Mouse (Mus musculus) mature B cell (primary cell): ENCODE results near the gene Frmd4a.

Source experiments
- in situ Hi-C: fragments of 300-500 bp; cut with MboI; formaldehyde crosslinking; loops from 2 replicates; pipeline ENCODE4 v1.14.3; 2019

The Frmd4a gene

DNA sequence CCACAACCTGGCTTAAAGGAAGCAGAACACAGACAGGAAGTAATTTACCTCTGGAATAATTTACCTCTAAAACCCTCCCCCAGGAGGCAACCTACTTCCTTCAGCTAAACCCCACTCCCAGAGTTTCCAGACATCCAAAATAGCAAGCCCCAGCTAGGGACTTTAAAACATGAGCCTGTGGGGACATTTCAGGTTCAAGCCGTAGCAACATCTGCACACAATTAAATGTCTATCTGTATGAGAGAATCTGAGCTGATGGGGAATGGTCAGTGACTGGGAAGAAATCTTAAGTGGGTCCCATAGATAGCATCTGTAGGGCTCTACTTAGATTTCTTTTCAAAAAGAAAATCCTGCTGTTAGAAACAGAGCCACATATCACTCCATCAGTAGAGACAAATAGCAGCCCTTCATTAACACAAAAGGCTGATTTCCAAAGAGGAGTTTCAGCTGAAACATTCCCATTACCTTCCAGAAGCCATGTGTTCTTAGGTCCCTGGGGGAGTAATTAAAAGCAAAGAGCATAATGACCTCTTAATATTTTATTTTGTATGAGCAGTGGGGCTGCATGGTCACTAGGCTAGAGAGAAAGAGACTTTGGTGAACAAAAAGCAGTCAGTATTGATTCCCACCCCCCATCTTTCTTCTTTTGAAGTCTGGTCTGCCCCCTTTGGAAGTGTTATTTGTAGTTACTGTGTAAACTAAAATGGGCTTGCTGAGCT lies 505.4 kb downstream of the Frmd4a start:
- in situ Hi-C loops: loop anchor here (25.0 kb wide), 1 partner anchor 339 kb away; no protein-coding TSS in a partner anchor

DNA sequence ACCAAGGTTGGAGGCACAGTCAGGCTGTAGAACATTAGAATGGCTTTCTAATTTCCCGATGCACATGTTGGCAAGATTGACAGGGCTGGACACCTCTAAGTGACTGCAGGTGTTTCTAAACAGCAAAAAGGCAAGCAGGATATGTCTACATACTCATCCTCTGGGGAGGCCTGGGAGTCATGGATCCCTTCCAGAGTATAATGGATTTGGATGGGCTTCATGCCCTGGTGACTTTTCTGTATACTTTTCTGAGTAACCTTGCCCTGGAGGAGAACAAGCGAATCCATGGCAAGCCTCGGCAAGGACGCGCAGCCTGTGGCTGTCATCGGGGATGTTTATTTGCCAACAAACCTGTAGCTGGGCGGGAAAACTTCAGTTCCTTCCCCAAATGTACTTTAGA lies 509.6 kb downstream of the Frmd4a start:
- in situ Hi-C loops: no loop called here

DNA sequence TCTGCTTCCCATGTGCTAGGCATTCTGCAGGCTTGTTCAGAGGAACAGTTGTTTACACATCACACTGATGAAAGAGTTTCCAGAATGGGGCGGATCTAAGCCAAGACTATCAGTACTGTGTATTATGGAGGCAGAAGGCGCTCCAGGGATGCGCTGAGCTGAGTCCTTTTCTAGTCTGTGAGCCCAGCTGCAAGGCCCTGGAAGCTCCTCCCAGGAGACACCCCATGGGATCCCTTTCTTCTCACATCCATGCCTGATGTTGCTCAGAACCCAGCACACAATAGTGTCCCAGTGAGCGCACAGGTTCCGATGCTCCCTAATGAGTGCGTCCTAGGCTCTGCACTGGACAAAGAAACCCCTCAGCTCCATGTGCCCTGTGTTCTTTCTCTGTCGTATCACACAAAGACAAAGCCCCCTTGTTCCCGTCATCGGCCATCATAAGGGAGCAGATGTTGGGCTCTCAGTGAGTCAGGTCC lies 511.8 kb downstream of the Frmd4a start:
- in situ Hi-C loops: no loop called here

DNA sequence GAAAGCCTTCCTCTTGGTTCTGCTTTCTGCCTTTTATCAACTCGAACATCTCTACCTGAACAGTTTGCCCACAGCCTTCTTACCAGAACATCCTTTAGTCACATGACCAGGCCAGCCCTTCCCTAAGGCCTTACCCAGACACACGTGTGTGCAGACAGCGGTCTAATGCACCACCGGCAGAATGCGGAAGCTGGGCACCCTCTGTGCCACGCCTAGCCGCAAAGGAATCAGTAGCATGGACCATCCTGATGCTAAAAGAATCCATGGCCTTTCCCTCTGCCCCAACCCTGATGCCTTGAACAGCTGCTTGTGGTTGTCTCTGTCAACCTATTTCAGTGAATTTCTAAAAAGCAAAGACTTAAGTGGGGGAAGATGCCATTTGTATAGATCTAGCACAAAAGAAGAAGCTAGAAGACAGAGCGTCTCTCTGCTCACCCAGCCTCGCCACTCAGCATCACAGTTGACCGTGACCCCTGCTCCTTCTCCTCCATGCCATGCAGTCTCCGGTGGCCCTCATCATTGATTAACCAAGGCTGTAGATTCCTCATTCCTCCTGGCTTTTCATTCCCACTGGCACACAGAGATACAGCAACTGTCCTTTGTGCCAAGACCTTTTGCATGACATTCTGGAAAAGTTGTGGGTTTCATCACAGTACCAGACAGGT lies 514.1 kb downstream of the Frmd4a start:
- in situ Hi-C loops: no loop called here

DNA sequence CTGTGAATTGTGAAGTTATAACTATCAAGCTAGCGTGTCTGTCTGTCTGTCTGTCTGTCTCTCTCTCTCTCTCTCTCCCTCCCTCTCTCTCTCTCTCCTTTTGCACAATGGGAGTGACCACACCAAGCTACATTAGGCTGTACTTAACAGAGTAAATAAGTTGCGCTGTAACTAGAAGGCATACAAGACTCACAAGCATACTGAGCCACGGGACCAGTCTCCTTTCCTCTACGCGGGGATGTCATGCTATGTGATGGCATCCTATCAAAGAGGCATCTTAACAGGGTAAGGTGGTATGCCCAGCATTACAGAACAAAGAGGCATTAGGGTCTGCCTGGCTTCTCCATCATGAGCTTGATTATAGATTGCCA lies 514.7 kb downstream of the Frmd4a start:
- in situ Hi-C loops: no loop called here

DNA sequence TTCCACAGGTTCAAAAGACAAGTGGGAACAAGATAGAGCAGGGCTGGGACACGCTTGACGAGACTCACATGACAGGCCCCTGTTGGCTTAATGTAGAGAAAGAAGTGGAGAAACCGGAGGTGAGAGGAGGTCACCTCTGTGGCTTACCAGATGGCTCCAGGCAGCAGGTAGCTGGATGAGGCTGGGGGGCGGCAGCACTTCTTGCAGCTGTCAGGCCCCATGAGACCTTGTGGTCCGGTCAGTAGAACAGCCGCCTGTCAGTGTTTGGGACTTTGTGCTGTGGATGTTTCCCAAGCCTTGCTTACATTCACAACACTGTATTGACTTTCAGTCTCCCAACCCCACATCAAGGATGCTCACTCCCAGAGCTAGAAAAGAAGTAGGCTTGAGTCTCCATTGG lies 515.4 kb downstream of the Frmd4a start:
- in situ Hi-C loops: no loop called here

DNA sequence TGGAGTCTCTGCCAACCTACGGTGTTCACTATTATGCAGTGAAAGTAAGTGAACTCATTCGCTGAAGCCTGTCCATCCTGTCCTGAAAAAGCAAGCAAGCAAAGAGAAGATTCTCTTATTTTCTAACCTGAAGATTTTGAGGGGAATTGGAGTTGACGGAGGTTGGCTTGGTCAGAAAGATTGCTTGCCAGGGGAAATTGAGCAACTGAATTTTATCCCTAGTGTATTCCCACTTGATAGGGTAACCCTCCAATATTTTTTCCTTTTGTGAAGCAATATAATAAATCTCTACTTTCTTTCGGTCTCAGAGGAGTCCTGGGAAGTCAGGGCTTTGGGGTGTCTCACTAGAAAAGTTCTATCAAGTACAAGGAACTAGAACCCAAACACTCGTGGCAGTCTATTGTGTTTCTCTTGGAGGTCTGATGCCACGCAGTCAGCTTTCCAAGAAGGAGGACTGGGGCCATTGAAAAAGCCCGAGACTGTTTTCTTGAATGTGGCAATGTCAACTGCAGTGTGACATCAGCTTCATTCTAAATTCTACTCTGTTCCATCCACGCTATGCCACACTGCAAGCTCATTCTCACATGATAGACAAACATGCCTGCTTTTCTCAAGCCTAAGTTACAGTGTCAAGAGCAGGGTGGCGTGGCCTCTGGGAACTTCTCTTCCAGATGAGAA lies 517.8 kb downstream of the Frmd4a start:
- in situ Hi-C loops: no loop called here

DNA sequence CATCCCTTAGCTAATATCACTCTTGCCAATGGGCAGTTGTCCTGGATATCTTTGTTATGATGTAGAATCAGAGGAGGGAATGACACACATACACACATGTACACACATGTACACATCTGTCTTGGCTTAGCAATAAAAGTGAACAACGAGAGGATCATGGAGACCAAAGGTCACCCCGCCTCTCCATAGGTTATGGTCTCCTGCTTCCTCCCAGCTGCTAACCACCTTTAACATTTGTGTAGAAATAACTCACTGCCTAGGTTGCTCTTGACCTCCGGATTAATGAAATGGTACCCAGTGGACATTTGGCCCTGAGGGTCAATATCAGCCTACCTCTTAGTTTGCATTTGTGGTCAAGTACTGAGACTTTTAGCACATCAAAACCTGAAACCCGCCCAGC lies 523.8 kb downstream of the Frmd4a start:
- in situ Hi-C loops: no loop called here

DNA sequence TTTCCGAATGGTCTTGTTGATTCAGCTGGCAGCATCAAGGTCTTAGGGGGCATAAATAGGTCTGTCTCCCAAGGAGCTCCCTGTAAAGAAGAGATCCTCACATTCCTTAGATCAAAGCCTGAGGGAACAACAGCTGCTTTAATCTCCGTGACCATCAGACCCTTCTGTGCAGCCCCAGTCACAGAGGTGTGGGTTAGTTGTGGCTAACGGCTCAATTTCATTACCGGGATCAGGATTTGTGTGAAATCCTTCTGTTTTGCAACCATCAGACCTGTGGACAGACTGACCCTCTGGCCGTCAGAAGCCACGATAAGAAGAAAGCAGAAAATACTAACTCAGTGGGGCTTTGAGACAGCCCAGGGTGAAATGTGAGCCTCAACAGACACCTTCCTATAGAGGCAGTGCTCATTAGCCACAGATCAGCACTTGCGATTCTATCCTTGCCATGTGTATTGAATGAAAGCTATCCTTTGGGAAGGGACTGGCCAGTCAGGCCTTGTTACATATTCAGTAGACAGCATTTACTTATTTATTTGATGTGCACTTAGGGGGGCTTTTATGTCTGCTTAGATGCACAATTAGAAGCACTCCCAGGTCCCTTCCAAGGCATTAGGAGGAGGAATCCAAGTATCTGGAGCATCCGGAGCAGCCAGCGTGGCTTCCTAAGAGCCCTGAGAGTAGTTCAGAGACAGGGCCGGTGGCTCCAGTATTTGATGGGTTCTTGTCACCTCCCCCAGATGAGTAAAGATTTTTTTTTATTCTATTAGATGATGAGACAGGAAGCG lies 524.5 kb downstream of the Frmd4a start:
- in situ Hi-C loops: no loop called here

DNA sequence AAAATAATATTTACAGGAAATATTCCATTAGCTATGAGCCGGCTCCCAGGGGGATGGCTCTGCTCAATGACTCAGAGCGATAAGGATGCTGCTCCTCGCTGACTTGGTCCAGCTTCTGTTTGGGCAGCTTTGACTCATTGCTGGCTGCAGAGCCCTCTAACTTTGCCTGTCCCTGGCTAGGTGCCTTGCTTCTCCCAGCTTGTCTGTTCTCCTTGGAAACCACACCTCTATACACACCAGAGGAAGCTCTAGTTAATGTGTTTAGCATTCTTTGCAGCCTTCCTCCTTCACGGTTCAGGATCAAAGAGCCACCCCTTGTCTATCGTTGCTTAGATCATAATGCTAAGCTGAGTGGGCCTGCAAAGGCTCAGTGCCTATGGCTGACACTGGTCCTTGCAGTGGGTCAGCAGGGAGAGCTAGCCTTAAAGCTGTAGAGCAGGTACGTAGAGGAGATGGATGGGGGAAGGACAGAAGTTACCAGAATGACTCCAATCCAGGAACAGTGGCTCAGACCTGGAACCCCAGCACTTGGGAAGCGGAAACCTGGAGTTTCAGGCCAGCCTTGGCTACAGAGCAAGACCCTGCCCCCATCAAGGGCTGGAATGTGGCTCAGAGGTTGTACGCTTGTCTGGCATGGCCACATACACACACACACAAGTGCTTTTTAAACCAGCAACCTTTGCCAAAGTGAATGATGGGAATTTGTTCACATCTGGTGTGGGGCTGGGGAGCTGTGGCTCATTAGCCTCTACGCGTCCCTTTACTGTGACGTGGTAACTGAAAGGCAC lies 525.3 kb downstream of the Frmd4a start:
- in situ Hi-C loops: no loop called here

DNA sequence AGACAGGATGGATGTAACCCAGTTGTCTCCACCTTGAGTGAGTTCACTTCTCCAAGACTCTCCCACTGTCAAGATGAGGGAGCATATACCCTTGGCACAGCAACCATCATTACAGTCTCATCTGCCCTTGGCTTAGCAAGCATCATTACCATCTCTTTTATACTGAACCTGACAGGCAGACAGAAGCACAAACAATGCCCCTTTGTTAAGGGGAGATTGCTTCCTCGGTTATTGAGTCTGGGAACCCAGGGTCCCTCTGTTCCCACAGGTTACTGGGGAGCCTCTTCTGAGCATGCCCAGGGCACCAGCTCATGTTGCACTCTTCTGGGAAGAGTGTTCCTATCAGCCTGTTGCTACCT lies 525.9 kb downstream of the Frmd4a start:
- in situ Hi-C loops: no loop called here

DNA sequence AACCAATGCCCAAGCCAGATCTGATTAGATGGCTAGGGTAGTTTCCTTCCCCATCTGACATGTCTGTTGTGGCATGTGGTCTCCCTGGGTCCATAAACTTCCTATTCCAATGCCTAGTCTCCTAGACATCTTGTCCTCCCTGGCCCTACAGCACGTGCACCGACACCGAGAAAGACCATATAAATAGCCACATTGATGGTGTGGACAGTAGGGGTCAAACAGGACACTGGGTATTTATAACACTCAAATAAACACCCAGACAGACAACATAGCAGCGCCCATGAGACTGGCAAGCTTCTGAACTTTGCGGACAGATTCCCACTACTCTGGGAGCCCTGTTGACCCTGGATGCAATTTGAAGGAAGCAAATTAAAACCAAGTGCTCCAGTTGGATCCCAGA lies 526.8 kb downstream of the Frmd4a start:
- in situ Hi-C loops: no loop called here

DNA sequence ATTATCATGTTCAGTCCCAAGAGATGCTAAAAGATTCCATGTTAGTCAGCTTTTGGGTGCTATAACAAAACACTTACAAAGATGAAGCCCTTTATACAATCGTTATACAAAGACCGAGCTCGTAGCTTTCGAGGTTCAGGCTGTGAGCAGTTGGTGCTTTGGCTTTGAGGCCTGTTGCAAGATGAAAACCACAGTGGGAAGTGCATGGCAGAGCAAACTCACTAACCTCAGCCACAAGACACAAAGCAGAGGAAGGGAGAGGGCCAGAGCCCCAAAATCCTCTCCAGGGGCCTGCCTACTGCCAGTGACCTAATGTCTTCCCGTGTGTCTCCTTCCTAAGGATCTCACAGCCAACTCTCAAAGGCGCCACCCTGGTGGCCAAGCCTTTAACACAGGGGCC lies 527.7 kb downstream of the Frmd4a start:
- in situ Hi-C loops: no loop called here

DNA sequence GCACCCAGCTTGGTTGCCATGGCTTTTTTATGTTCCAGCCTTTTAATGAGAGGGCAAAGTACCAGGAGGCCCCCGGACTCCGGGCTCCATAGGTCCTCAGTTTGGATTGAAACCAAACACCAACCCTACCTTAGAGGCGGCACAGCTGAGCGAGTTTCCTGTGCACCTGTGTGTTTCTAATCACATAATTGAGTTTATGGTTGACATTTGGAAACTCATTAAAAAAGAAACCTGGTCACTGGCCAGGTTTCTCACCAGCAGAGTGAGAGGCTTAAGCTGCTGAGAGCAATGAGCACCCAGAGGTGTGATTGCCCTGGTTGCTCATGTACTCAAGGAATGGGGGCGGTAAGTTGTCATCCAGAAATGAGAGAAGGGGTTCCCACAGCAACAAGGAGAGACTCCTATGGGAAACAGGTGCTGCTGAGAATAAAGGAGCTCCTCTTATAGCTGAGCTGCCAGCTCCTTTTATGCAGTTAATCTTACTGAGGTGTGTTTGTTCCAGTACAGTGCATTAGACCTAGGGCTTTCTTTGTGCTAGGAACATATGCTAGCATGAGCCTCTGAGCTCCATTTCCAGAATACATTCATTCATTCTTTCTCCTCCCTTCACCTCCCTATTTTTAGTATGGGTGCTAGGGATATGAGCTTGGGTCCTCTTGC lies 529.6 kb downstream of the Frmd4a start:
- in situ Hi-C loops: no loop called here

DNA sequence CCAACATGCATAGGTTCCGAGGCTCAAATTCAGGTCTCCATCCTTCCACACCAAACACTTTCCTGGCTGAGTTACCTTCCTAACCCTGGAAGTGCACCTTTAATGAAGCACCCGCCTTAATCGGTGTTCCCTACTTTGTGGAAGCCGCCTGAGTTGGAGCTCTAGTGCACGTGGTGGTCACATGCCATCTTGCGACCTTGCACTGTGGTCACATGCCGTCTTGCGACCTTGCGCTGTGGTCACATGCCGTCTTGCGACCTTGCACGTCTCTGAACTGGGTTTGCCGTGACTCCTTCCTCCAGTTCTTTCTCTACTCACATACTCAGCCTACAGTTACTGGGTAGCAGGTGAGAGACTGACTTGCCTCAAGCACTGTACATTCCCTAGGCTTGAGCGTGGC lies 531.8 kb downstream of the Frmd4a start:
- in situ Hi-C loops: no loop called here

DNA sequence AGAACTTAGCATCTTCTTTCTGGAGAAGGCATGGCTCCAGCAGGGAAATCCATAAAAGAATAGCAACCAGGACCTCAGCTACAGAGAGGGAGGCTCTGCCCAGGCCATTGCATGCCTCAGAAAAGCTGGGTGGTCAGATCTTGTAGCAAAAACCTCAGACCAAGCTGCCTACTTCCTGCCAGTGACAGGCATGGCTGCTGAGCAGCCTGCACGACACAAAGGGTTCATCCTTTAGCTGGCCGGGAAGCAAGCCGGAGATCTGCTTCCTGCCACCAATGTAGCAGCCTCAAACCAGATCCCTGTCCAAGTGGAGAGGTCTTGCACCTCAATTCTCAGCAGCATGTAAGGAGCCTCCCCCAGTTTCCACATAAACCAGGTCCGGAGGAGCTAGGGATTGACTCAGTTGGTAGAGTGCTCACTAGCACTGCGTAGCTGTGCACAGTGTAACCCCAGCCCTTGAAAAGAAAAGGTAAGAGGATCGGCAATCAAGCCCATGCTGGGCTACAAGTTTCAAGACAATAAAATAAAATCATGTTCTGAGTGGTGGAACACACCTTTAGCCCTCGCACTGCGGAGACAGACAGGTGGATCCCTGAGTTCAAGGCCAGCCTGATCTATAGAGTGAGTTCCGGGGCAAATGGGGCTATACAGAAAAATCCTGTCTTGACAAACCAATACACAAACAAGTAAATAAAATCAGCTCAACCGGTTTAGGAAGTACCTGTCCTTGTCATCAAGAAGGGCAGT lies 532.7 kb downstream of the Frmd4a start:
- in situ Hi-C loops: no loop called here

DNA sequence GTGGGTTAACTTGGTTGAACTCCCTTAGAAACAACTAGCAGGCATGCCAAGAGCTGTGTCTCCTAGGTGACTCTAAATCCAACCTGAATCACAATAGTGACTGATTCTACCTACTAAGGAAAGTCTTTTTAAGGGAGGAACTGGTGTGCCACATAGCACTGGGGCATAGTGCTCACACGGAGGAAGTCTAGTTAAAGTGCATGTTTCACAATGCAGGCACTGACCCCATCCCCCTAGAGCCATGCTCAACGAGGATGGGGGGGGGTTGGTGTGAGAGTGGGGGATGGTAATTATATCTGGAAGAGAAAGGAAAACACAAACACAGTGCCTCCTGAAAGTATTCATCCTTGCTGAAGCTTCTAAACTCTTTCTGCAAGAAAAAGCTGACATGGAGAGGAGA lies 533.9 kb downstream of the Frmd4a start:
- in situ Hi-C loops: no loop called here

DNA sequence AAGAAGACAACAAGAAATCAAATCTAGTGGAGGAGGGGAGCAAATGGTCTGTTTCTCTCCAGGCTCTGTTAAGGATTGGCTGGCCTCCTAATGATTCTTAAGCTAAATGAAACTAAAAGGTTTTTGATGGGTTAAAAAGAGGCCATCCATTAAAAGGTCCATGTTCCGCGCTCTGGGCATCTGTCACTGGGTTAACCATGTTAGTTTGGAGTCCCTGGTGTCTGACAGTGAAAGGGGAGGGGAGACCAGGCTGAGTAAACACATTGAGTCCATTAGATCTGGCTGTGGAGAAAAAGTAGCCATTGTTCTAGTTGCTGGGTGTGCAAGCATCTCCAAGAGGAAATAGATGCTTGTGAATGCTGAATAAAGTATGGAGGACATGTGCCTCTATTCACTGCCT lies 534.3 kb downstream of the Frmd4a start:
- in situ Hi-C loops: no loop called here

DNA sequence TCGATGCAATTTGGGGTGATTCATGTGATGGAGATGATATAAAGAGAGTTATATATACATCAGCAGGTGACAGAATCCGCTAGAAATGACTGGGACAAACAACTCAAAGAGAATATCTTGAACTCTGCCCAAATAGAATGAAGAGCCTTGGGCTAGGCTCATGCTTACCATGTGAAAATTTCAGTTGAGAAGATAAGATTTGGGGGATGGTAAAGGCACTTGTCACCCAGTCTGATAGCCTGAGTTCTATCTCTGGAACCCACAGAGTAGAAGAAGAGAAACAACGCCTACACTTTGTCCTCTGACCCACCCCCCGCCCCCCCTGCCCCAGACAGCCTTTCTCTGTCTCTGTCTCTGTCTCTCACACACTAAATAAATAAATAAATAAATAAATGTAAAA lies 535.0 kb downstream of the Frmd4a start:
- in situ Hi-C loops: no loop called here

DNA sequence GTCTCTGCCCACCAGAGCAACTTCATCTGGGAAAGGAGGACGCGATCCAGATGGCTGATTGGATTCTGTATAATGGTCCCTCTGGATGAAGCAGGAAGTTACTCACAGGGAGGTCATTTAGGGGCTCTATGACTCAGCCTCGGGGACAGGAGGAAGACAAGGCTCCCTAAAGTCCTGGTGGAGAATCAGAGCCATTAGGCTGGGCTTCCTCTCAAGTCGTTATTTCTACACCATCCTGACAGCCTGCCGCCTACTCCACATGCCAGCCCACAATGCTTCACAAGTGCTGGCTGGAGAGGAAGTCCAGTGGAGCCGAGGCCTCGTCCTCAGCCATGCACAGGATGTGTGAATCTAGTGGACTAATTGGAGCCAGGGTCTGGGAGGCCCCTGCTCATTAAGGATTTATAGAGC lies 537.7 kb downstream of the Frmd4a start:
- in situ Hi-C loops: no loop called here
